ENCODE assay signal across 8 mouse cellular contexts in genomic region chr14:122912812-122913498, GRCm38 (mm10). TPM values are rescaled to one million over a fixed set of nuclear protein-coding genes. Genes with fewer than 3 reads are reported as not detected.
A peak's percentile ranks its signal among the peaks of the same experiment; 100 is the strongest.
DNase-seq lines count a peak whose midpoint lies in the region; ATAC-seq and TF ChIP-seq lines count a peak whose summit lies in the region.

No protein-coding gene starts in this region.

- peak overlapping the region; percentile 80 for H3K4me2 ChIP-seq in lung, postnatal 0 days (replicated peaks; ENCODE audit: low read depth, low read length)

- H3K27me3 ChIP-seq in cerebellum, adult 2 months (ENCODE audit: control insufficient read depth, insufficient read depth, low read length), result no peaks in the 10 kb centered on the region
- H3K27me3 ChIP-seq in lung, postnatal 0 days (replicated peaks; ENCODE audit: insufficient read depth, low read length), result no peaks in the 10 kb centered on the region

- ATAC-seq in lung, postnatal 0 days, result peak; percentile 87

- TF ChIP-seq POLR2A in cerebellum, adult 2 months (IDR thresholded peaks at IDR 0.05; ENCODE audit: borderline replicate concordance, insufficient read depth, low read length), result peak; percentile 41

- TF ChIP-seq CTCF in cerebellum, adult 2 months (IDR thresholded peaks at IDR 0.05; ENCODE audit: borderline replicate concordance, insufficient read depth, low read depth, low read length), result no peak
- no peak; the same call in 1 of the 2 replicates for TF ChIP-seq CTCF in lung, postnatal 0 days (IDR thresholded peaks at IDR 0.05)

- WGBS in cerebellum, adult 2 months, result under 1% methylated on average over 58 of the region's 58 CpGs
- under 1% methylated on average over 44 of the region's 58 CpGs for whole genome bisulfite sequencing in lung, postnatal 0 days

- no peak for TF ChIP-seq EP300 in lung, postnatal 0 days (IDR thresholded peaks at IDR 0.05)

- peak overlapping the region; percentile 97 for H3K27ac ChIP-seq in cerebellum, adult 2 months (ENCODE audit: insufficient read depth, low read length)
- H3K27ac ChIP-seq in lung, postnatal 0 days (ENCODE audit: low read length), result peak overlapping the region; percentile 76

- peak; percentile 59 for DNase-seq in MN1 (ENCODE audit: low spot score)
- peak; percentile 83 to 88 for DNase-seq in cerebellum, adult 2 months
- DNase-seq in forelimb bud, embryonic 11.5 days (ENCODE audit: low read depth, low spot score), result peak; percentile 51
- DNase-seq in heart, postnatal 4 days, result peak; percentile 70
- peak; percentile 24 for DNase-seq in layer of hippocampus, adult 9-10 months (ENCODE audit: low spot score)
- peak; percentile 74 for DNase-seq in lung, postnatal 0 days (ENCODE audit: low spot score)
- DNase-seq in ovary, postnatal 14 days (ENCODE audit: low spot score), result peak; percentile 54
- DNase-seq in thymus, postnatal 10 days (ENCODE audit: low spot score in 2 of 2), result peak; percentile 36 to 63

- peak overlapping the region; percentile 48 for H3K9ac ChIP-seq in lung, postnatal 0 days (replicated peaks; ENCODE audit: low read depth)

- peaks cover 9% of the 10 kb centered on the region; the same call in 1 of the 2 replicates for H3K4me1 ChIP-seq in cerebellum, adult 2 months (ENCODE audit: control insufficient read depth, insufficient read depth, low read length)
- H3K4me1 ChIP-seq in lung, postnatal 0 days (ENCODE audit: insufficient read depth, low read depth, low read length), result no peaks in the 10 kb centered on the region; the same call in 1 of the 2 replicates

- peak overlapping the region; percentile 92 for H3K4me3 ChIP-seq in cerebellum, adult 2 months (replicated peaks; ENCODE audit: insufficient read depth, low read depth, low read length)
- H3K4me3 ChIP-seq in lung, postnatal 0 days (ENCODE audit: low read depth, low read length), result peak overlapping the region; percentile 60

- H3K36me3 ChIP-seq in lung, postnatal 0 days (ENCODE audit: insufficient read depth, low read length), result no peaks in the 10 kb centered on the region

- no peaks in the 10 kb centered on the region for H3K9me3 ChIP-seq in lung, postnatal 0 days (ENCODE audit: low read length)

RNA-seq across cellular contexts. Expression of gene Ggact, which starts 0.6 kb away (rescaled TPM):
- polyA plus RNA-seq in cerebellum, adult 2 months (2012; rRNA removed), result 137 and 143 TPM in 2 replicates
- total RNA-seq in heart, postnatal 4 days (2021), result 10 to 100 TPM; 21.0 to 23.6 TPM
- polyA plus RNA-seq in lung, postnatal 0 days (2015; fragmentation: Nextera tagmentation; extraction: Ambion mirVana), result 31.2 and 35.3 TPM in 2 replicates

Comparison
In these comparisons a context has a peak if more than half of its experiments do, and no peak if none do; other contexts are left out.
1. Peak in every context shown above with its lines: DNase-seq, ATAC-seq, H3K4me3 ChIP-seq and H3K27ac ChIP-seq.
2. DNase-seq: peak in every context shown above with its lines; median percentile 86 in cerebellum, adult 2 months; 74 in lung, postnatal 0 days; 70 in heart, postnatal 4 days; 59 in MN1; 54 in ovary, postnatal 14 days; 51 in forelimb bud, embryonic 11.5 days; 50 in thymus, postnatal 10 days; 24 in layer of hippocampus, adult 9-10 months.